Mouse (Mus musculus): ENCODE measurements around the gene 4930426L09Rik.

DNA sequence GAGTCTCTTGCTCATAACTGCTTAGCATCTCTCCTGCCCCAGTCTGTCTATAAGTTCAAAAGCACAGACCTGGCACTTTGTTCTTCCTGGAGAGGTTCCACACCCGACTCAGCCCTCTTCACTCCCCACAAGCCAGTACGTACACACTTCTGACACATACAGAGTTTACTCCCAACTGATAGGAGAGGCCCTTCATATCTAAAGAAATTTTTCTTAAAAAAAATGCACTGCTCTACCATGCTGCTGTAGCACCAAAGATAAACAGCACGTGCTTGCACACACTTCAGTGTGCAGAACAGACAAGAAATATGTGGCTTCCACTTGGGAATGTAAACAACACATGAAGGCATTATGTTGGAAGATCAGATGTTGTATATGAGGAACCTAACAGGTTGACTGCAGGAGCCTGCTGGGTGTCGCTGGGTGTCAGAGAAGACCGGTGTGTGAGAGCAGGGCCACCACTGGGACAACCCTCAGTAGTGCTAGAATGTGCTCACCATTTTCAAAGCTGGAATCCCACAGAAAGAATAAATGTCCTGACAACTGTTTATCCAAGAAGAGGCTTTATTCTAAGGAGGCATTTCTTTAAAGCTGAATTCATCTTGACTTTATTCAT, 29.0 kb upstream of the 4930426L09Rik start:
- TF ChIP-seq CTCF (IDR thresholded peaks at IDR 0.05; ENCODE audit: low read depth), result no peak
- no peak for TF ChIP-seq EP300 (IDR thresholded peaks at IDR 0.05; ENCODE audit: low read depth)
